Comparison of ENCODE assay signal across 8 mouse cellular contexts in genomic region chr5:145116316-145116715, GRCm38 (mm10). TPM values are rescaled to one million over a fixed set of nuclear protein-coding genes. Genes with fewer than 3 reads are reported as not detected.
DNase-seq lines count a peak whose midpoint lies in the region; ATAC-seq and TF ChIP-seq lines count a peak whose summit lies in the region.

No protein-coding gene starts in this region.

- no peak for ATAC-seq in hindbrain, embryonic 13.5 days (ENCODE audit: low FRiP score)
- no peak for ATAC-seq in hindbrain, embryonic 12.5 days (ENCODE audit: low FRiP score)
- ATAC-seq in heart, embryonic 12.5 days (ENCODE audit: insufficient number of reproducible peaks, low FRiP score): peak; percentile 13; the same call in 1 of the 2 replicates

- 58% methylated on average over 4 of the region's 4 CpGs for WGBS in hindbrain, embryonic 13.5 days
- WGBS in hindbrain, embryonic 12.5 days: 50% methylated on average over 4 of the region's 4 CpGs
- 46% methylated on average over 4 of the region's 4 CpGs for WGBS in heart, embryonic 12.5 days
- WGBS in cerebellum, adult 2 months: 33% methylated on average over 4 of the region's 4 CpGs

- H3K27ac ChIP-seq in hindbrain, embryonic 13.5 days: peak overlapping the region; percentile 44; the same call in 1 of the 2 replicates
- H3K27ac ChIP-seq in hindbrain, embryonic 12.5 days: no peak overlapping the region
- peak overlapping the region; percentile 81 for H3K27ac ChIP-seq in heart, embryonic 12.5 days (ENCODE audit: poor library complexity, severe bottlenecking)
- H3K27ac ChIP-seq in cerebellum, adult 2 months (ENCODE audit: insufficient read depth, low read length): no peak overlapping the region

- peaks cover 35% of the 10 kb centered on the region for H3K27me3 ChIP-seq in hindbrain, embryonic 13.5 days
- peaks cover 30% of the 10 kb centered on the region for H3K27me3 ChIP-seq in hindbrain, embryonic 12.5 days
- H3K27me3 ChIP-seq in heart, embryonic 12.5 days (replicated peaks): no peaks in the 10 kb centered on the region
- no peaks in the 10 kb centered on the region for H3K27me3 ChIP-seq in cerebellum, adult 2 months (ENCODE audit: control insufficient read depth, insufficient read depth, low read length)

- no peaks in the 10 kb centered on the region; the same call in 1 of the 2 replicates for H3K9me3 ChIP-seq in hindbrain, embryonic 13.5 days
- peaks cover 4% of the 10 kb centered on the region; the same call in 1 of the 2 replicates for H3K9me3 ChIP-seq in hindbrain, embryonic 12.5 days (replicated peaks)
- no peaks in the 10 kb centered on the region for H3K9me3 ChIP-seq in heart, embryonic 12.5 days (replicated peaks)

- 0 out of 2 replicates have a peak overlapping the region, but pooled peaks have one; percentile 1 for H3K4me2 ChIP-seq in hindbrain, embryonic 13.5 days
- H3K4me2 ChIP-seq in hindbrain, embryonic 12.5 days (replicated peaks): no peak overlapping the region
- peak overlapping the region; percentile 42 for H3K4me2 ChIP-seq in heart, embryonic 12.5 days

- peaks cover 2% of the 10 kb centered on the region for H3K36me3 ChIP-seq in hindbrain, embryonic 13.5 days
- H3K36me3 ChIP-seq in hindbrain, embryonic 12.5 days: peaks cover 6% of the 10 kb centered on the region
- H3K36me3 ChIP-seq in heart, embryonic 12.5 days: peaks cover 19% of the 10 kb centered on the region

- no peak for TF ChIP-seq CTCF in cerebellum, adult 2 months (IDR thresholded peaks at IDR 0.05; ENCODE audit: borderline replicate concordance, insufficient read depth, low read depth, low read length)

- no peak for TF ChIP-seq POLR2A in cerebellum, adult 2 months (IDR thresholded peaks at IDR 0.05; ENCODE audit: borderline replicate concordance, insufficient read depth, low read length)

- peak; percentile 61 for DNase-seq in adrenal gland, postnatal 25 days
- DNase-seq in kidney, postnatal 4 days: peak; percentile 61 to 78
- peak; percentile 48 to 56 for DNase-seq in monocyte, adult 2 months (ENCODE audit: low read depth in 1 of 2, low spot score in 2 of 2)
- DNase-seq in cerebellum, postnatal 14 days: no peak
- no peak for DNase-seq in cerebellum, adult 2 months

- H3K4me3 ChIP-seq in hindbrain, embryonic 13.5 days: no peak overlapping the region
- no peak overlapping the region for H3K4me3 ChIP-seq in hindbrain, embryonic 12.5 days
- H3K4me3 ChIP-seq in heart, embryonic 12.5 days: 0 out of 2 replicates have a peak overlapping the region, but pooled peaks have one; percentile 86
- no peak overlapping the region for H3K4me3 ChIP-seq in cerebellum, adult 2 months (replicated peaks; ENCODE audit: insufficient read depth, low read depth, low read length)

- H3K9ac ChIP-seq in hindbrain, embryonic 13.5 days: no peak overlapping the region
- H3K9ac ChIP-seq in hindbrain, embryonic 12.5 days: no peak overlapping the region
- H3K9ac ChIP-seq in heart, embryonic 12.5 days: no peak overlapping the region

- peaks cover 16% of the 10 kb centered on the region for H3K4me1 ChIP-seq in hindbrain, embryonic 13.5 days (replicated peaks)
- peaks cover 12% of the 10 kb centered on the region for H3K4me1 ChIP-seq in hindbrain, embryonic 12.5 days
- H3K4me1 ChIP-seq in heart, embryonic 12.5 days (replicated peaks): peaks cover 25% of the 10 kb centered on the region
- no peaks in the 10 kb centered on the region for H3K4me1 ChIP-seq in cerebellum, adult 2 months (ENCODE audit: control insufficient read depth, insufficient read depth, low read length)

RNA-seq across cellular contexts. Expression of gene Arpc1b, which starts 2.3 kb away (rescaled TPM):
- 81.4 TPM in 2 replicates for polyA plus RNA-seq in hindbrain, embryonic 13.5 days (2015; fragmentation: Nextera tagmentation; extraction: Ambion mirVana)
- polyA plus RNA-seq in hindbrain, embryonic 12.5 days (2016; fragmentation: Nextera tagmentation; extraction: Ambion mirVana): 95.5 and 108 TPM in 2 replicates
- total RNA-seq in adrenal gland, postnatal 25 days (2021): 243 and 311 TPM in 2 replicates
- polyA plus RNA-seq in heart, embryonic 12.5 days (2016; fragmentation: Nextera tagmentation; extraction: Ambion mirVana): 187 and 192 TPM in 2 replicates
- 46.2 and 50.2 TPM in 2 replicates for polyA plus RNA-seq in cerebellum, adult 2 months (2012; rRNA removed)

RNA-seq across cellular contexts. Expression of gene Pdap1, which starts 23.7 kb away (rescaled TPM):
- 136 and 140 TPM in 2 replicates for polyA plus RNA-seq in hindbrain, embryonic 13.5 days (2015; fragmentation: Nextera tagmentation; extraction: Ambion mirVana)
- polyA plus RNA-seq in hindbrain, embryonic 12.5 days (2016; fragmentation: Nextera tagmentation; extraction: Ambion mirVana): 111 and 144 TPM in 2 replicates
- 91.0 and 131 TPM in 2 replicates for total RNA-seq in adrenal gland, postnatal 25 days (2021)
- 71.8 and 78.5 TPM in 2 replicates for polyA plus RNA-seq in heart, embryonic 12.5 days (2016; fragmentation: Nextera tagmentation; extraction: Ambion mirVana)
- polyA plus RNA-seq in cerebellum, adult 2 months (2012; rRNA removed): 61.0 and 70.4 TPM in 2 replicates

RNA-seq across cellular contexts. Expression of gene Bud31, which starts 23.8 kb away (rescaled TPM):
- polyA plus RNA-seq in hindbrain, embryonic 13.5 days (2015; fragmentation: Nextera tagmentation; extraction: Ambion mirVana): 213 and 218 TPM in 2 replicates
- polyA plus RNA-seq in hindbrain, embryonic 12.5 days (2016; fragmentation: Nextera tagmentation; extraction: Ambion mirVana): 210 and 215 TPM in 2 replicates
- total RNA-seq in adrenal gland, postnatal 25 days (2021): 113 and 115 TPM in 2 replicates
- polyA plus RNA-seq in heart, embryonic 12.5 days (2016; fragmentation: Nextera tagmentation; extraction: Ambion mirVana): 140 and 151 TPM in 2 replicates
- polyA plus RNA-seq in cerebellum, adult 2 months (2012; rRNA removed): 101 and 106 TPM in 2 replicates

RNA-seq across cellular contexts. Expression of gene Kpna7, which starts 32.5 kb away (rescaled TPM):
- polyA plus RNA-seq in hindbrain, embryonic 13.5 days (2015; fragmentation: Nextera tagmentation; extraction: Ambion mirVana): not detected in 2 replicates
- not detected in 2 replicates for polyA plus RNA-seq in hindbrain, embryonic 12.5 days (2016; fragmentation: Nextera tagmentation; extraction: Ambion mirVana)
- total RNA-seq in adrenal gland, postnatal 25 days (2021): not detected in 2 replicates
- not detected in 2 replicates for polyA plus RNA-seq in heart, embryonic 12.5 days (2016; fragmentation: Nextera tagmentation; extraction: Ambion mirVana)
- polyA plus RNA-seq in cerebellum, adult 2 months (2012; rRNA removed): not detected in 2 replicates

RNA-seq across cellular contexts. Expression of gene Arpc1a, which starts 32.7 kb away (rescaled TPM):
- 249 and 252 TPM in 2 replicates for polyA plus RNA-seq in hindbrain, embryonic 13.5 days (2015; fragmentation: Nextera tagmentation; extraction: Ambion mirVana)
- 191 and 201 TPM in 2 replicates for polyA plus RNA-seq in hindbrain, embryonic 12.5 days (2016; fragmentation: Nextera tagmentation; extraction: Ambion mirVana)
- total RNA-seq in adrenal gland, postnatal 25 days (2021): 110 and 126 TPM in 2 replicates
- 101 and 105 TPM in 2 replicates for polyA plus RNA-seq in heart, embryonic 12.5 days (2016; fragmentation: Nextera tagmentation; extraction: Ambion mirVana)
- 214 and 221 TPM in 2 replicates for polyA plus RNA-seq in cerebellum, adult 2 months (2012; rRNA removed)

Comparison
In these comparisons a context has a peak if more than half of its experiments do, and no peak if none do; other contexts are left out.
1. H3K27ac ChIP-seq: peak in hindbrain, embryonic 13.5 days (single experiment) and heart, embryonic 12.5 days (single experiment); none in hindbrain, embryonic 12.5 days (single experiment) and cerebellum, adult 2 months (single experiment).
2. DNase-seq: peak in adrenal gland, postnatal 25 days (single experiment), kidney, postnatal 4 days (2 of 2) and monocyte, adult 2 months (2 of 2); none in cerebellum, postnatal 14 days (0 of 2) and cerebellum, adult 2 months (0 of 2).